Mouse (Mus musculus): ENCODE data around the gene Iah1.

Gene Iah1

GRCm38 (mm10) chr12:21364624-21365435 lies 48.6 kb downstream of the Iah1 start:
- DNase-seq (ENCODE audit: low read depth, low spot score): peak; percentile 73

DNA sequence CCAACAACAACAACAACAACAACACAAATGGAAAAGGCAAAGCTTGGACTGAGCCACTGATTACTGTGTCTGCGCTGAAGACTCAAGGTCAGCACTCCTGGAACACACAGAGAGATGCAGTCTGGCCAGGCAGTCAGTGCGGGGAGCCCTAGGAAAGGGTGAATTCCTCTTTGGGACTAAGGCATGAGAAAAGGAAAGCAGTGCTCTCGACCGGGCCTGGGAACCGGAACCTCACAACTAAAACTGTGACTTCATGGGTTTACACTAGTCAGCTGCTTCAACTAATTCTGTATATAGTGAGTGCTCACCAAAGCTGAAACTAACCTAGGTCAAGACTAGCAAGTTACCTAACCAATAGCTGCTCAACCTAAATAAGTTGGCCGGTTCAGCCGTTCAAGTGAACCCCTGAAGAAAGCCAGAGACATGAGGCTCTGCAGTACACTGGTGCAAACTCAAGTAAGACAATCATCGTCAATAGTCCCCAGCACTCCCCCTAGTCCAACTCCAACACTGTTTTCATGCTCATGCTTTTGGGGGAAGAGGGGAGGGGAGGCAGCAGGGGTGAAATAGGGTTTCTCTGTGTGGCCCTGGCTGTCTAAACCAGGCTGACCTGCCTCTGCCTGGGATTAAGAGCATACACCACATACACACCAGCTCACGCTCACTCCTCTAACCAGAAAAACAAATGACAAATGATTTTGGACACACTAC lies 52.3 kb downstream of the Iah1 start:
- no peak for DNase-seq (ENCODE audit: low read depth, low spot score)

- DNase-seq (ENCODE audit: low read depth, low spot score): peak; percentile 75
These were observed 52.9 kb downstream of the Iah1 start for GRCm38 (mm10) chr12:21369087-21369410.

DNA sequence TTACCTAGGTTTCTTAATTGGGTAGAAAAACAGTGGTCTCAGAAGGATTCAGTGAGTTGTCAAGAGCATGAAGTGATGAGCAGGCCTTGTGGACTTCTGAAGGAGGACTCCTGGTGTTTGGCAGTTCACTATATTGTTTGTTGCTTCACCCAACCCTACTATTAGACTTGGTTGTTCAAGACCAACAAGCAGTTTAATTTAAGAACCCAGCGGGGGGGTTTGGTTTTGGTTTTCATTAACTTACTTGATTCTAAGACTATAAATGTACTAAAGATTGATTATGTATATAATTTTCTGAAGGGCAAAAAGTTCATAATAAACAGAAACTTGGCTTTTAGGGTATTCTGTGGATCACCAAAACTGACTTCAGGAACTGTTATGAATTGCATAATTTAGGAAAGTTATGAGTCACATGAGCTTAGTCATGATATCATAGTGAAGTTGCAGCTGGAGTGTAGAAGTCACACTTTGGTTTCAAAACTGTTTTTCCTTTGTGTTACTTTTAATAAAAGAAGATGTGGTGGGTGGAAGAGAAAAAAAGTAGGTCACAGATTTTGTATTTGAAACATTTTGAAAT lies 53.9 kb downstream of the Iah1 start:
- peak; percentile 72 for DNase-seq (ENCODE audit: low read depth, low spot score)

DNA sequence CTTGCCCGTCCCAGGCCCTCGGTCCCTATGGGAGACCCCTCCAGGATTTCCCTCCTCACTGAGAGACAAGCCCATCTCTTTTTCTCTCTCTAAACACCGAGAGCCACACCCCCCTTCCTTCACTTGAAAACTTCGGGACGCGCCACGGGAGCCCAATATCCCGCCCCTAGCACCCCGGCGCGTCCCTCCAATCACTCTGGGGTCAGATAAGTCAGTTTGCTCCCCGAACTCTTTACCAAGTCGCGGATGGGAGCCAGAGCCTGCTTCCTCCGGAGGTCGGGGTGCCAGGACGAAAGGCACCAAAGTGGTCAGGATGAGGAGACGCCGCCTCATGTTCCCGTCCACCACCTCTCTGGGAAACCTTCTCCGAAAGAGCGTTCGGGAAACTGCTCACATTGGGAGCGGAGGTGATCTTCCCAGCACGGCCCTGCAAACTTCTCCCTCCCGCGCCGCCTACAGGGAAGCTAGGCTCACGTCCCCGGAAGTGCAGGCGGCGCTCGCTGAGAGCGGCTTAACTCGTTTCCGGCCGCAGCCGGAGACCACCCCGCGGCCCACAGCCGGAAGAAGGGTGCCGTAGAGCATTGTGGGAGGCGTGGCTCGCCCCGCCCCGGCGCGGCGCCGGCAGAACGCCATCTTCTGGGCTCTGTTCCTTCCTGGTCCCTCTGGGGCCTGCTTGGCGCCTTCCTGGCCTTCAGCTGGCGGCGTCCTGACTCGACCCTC lies 57.1 kb downstream of the Iah1 start, which contains the start of gene Adam17:
TSS of gene Adam17 (minus strand) at position 533 of the 720 bp plus-strand sequence.
- DNase-seq (ENCODE audit: low read depth, low spot score): peak; percentile 97
